Mouse (Mus musculus) heart, embryonic 10.5 days (tissue): Measurements from ENCODE around the gene Ttc28. TPM values are rescaled to one million over a fixed set of nuclear protein-coding genes. Genes with fewer than 3 reads are reported as not detected.

Experiments used
- DNase-seq: peaks from one replicate; pipeline ENCODE4 v3.0.0-alpha.2; 2017; ENCODE audit warnings: low spot score
- H3K27ac ChIP-seq: fragments of 300-500 bp; sonication (generic); 2 replicates; pipeline ENCODE4 v1.5.1; 2016; ENCODE audit warnings: mild to moderate bottlenecking
- H3K27me3 ChIP-seq: fragments of 300-500 bp; sonication (generic); 2 replicates; pipeline ENCODE4 v1.6.1; 2016; ENCODE audit warnings: mild to moderate bottlenecking; ENCODE audit not compliant: poor library complexity, insufficient read depth, severe bottlenecking
- H3K36me3 ChIP-seq: fragments of 300-500 bp; sonication (generic); 2 replicates; pipeline ENCODE4 v1.6.1; 2016; ENCODE audit warnings: mild to moderate bottlenecking, moderate library complexity
- H3K4me1 ChIP-seq: fragments of 300-500 bp; sonication (generic); 2 replicates; pipeline ENCODE4 v1.6.1; 2016; ENCODE audit warnings: mild to moderate bottlenecking
- H3K4me3 ChIP-seq: fragments of 300-500 bp; sonication (generic); 2 replicates; pipeline ENCODE4 v1.5.1; 2016; ENCODE audit warnings: mild to moderate bottlenecking, moderate library complexity
- H3K9me3 ChIP-seq: fragments of 300-500 bp; sonication (generic); 2 replicates; pipeline ENCODE4 v1.6.1; 2016; ENCODE audit warnings: mild to moderate bottlenecking, moderate library complexity
- WGBS: fragments of 180-500 bp; shearing (Covaris S2); methylation state at CpG from one replicate; pipeline ENCODE4 v1.1.7; 2016; 5-methylcytosine and 5-hydroxymethylcytosine counted together
- polyA plus RNA-seq: library from polyadenylated mRNA; unstranded; fragments of >200 nt; fragmentation: Nextera tagmentation; extraction: Ambion mirVana; gene quantifications from 2 replicates; pipeline ENCODE4 v1.2.1, GENCODE M21; 2016

The Ttc28 gene
- polyA plus RNA-seq, 1 experiment from 2014 or later = 10.9 TPM

DNA sequence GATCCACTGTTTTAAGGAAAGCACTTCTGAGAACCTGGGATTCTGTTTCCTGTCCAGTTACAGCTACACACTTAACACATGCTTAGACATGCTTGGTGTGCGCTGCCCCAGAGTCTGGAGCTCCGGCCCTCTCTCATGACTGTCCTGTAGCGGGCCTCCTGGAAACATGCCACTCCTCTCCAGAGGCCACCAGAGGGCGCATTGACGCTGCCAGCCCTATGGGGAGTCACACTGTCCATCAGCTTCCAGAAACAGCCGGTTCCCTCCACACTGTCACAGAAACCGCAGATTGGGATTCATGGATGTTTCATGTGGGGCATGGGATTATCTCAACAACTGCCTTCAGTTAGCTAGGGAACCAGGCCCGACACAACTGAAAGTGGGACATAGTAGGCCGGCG is 394.0 kb downstream of the Ttc28 start:
- Histone ChIP-seq H3K27me3 (peaks cover 52% of the 10 kb centered on the region), H3K9me3 (no peaks in the 10 kb centered on the region), H3K36me3 (peaks cover 29% of the 10 kb centered on the region), H3K4me1 (peaks cover 55% of the 10 kb centered on the region), H3K4me3 (no peak overlapping the region), H3K27ac (no peak overlapping the region)
- peak; percentile 93 for DNase-seq
- WGBS = 29% methylated on average over 10 of the region's 10 CpGs

DNA sequence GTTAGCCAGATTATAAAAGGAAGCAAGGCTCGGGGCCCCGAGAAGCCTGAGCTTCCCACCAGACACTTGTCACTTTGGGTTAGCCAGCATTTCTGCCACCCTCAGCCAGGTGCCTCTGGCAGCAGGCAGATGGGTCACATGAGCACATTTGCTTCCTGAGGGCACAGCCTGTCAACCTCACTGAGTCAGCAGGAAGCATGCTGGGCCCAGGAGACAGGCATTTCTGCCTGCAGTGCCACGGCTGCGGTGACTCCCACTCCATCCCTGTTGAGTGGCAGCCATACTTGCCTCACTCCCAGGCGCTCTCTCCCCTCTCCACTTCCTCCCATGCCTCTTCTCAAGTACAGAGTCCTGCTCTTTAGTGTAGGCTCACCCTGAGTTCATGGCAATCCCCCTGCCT is 395.3 kb downstream of the Ttc28 start:
- Histone ChIP-seq H3K27me3 (peaks cover 52% of the 10 kb centered on the region), H3K4me3 (no peak overlapping the region), H3K36me3 (peaks cover 35% of the 10 kb centered on the region), H3K27ac (peak overlapping the region; percentile 17; the same call in 1 of the 2 replicates), H3K4me1 (peaks cover 50% of the 10 kb centered on the region), H3K9me3 (no peaks in the 10 kb centered on the region)
- no peak for DNase-seq
- 67% methylated on average over 5 of the region's 5 CpGs for WGBS

GRCm38 (mm10) chr5:111284420-111285175 is 405.0 kb downstream of the Ttc28 start:
- no peak overlapping the region for H3K4me3 ChIP-seq
- H3K27me3 ChIP-seq = peaks cover 50% of the 10 kb centered on the region
- H3K27ac ChIP-seq = no peak overlapping the region
- 82% methylated on average over 19 of the region's 19 CpGs for WGBS
- peaks cover 22% of the 10 kb centered on the region for H3K4me1 ChIP-seq
- peaks cover 54% of the 10 kb centered on the region for H3K36me3 ChIP-seq
- DNase-seq = no peak
- no peaks in the 10 kb centered on the region for H3K9me3 ChIP-seq

DNA sequence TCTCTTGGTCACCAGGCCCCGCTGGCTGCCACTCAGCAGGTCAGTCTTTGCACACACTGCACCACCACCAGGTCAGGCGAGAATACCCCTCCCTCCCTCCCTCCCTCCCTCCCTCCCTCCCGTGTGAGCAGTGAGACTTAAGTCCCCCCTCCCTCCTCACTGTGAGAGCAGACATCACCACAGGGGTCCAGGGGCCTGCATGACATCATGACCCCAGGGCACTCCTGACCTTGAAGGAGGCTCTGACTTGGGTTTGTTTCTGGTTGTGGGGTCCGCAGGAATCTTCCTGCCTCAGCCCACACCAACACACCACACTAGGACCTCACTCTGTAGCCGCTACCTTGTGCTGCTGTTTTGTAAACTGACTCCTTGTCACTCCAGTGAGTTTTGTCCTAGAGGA is 408.0 kb downstream of the Ttc28 start:
- Histone ChIP-seq H3K27ac (no peak overlapping the region), H3K27me3 (peaks cover 47% of the 10 kb centered on the region), H3K4me1 (peaks cover 6% of the 10 kb centered on the region; the same call in 1 of the 2 replicates), H3K4me3 (no peak overlapping the region), H3K36me3 (peaks cover 41% of the 10 kb centered on the region), H3K9me3 (no peaks in the 10 kb centered on the region)
- WGBS = 51% methylated on average over 5 of the region's 5 CpGs
- DNase-seq = no peak

- no peak for DNase-seq
- H3K4me1 ChIP-seq = peaks cover 6% of the 10 kb centered on the region; the same call in 1 of the 2 replicates
- peaks cover 39% of the 10 kb centered on the region for H3K27me3 ChIP-seq
- WGBS = 89% methylated on average over 11 of the region's 11 CpGs
- H3K9me3 ChIP-seq = no peaks in the 10 kb centered on the region
- H3K27ac ChIP-seq = no peak overlapping the region
- peaks cover 37% of the 10 kb centered on the region for H3K36me3 ChIP-seq
- no peak overlapping the region for H3K4me3 ChIP-seq
Observed at GRCm38 (mm10) chr5:111288486-111288885, 408.9 kb downstream of the Ttc28 start.

DNA sequence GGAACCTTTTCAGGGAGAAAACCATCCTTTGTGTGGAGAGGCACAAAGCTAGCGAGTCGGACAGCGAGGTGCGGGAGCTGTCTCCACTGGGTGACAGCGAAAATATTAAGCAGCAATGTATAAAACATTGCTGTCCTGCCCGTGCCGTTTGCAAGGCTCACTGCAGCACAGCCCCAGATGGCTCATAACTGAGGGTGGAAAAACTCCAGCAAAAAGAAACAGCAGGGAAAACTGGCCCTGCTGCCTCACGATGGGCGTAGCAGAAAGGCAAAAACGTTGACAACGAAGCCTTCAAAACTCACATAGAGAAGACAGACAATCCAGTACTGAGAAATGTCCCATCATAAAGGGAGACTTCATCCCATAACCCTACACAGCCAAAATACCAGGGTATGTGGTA is 410.5 kb downstream of the Ttc28 start:
- no peak for DNase-seq
- Histone ChIP-seq H3K27me3 (peaks cover 24% of the 10 kb centered on the region; the same call in 1 of the 2 replicates), H3K36me3 (peaks cover 27% of the 10 kb centered on the region), H3K27ac (no peak overlapping the region), H3K9me3 (no peaks in the 10 kb centered on the region), H3K4me1 (peaks cover 6% of the 10 kb centered on the region; the same call in 1 of the 2 replicates), H3K4me3 (no peak overlapping the region)
- WGBS = 87% methylated on average over 11 of the region's 11 CpGs

DNA sequence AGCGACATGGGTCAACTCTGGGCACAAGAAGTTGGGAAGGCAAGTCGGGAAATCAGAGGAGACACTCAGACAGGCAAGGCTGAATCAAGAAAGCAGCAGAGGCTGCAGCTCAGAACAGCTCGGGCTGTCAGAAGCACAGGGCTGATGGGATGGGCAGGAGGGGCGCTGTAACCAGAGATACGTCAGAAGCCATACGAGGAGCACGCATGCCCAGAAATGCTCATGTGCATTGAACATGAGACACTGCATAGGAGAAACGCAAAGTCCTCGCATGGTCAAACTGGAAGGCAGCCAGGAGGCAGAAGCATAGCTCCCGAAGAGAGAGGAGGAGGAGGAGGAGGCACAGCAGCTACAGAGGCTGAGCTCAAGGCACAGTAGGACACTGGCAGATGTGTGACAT is 412.0 kb downstream of the Ttc28 start:
- 56% methylated on average over 10 of the region's 10 CpGs for WGBS

GRCm38 (mm10) chr5:111297801-111298200 is 418.2 kb downstream of the Ttc28 start:
- Histone ChIP-seq H3K9me3 (no peaks in the 10 kb centered on the region), H3K27ac (no peak overlapping the region), H3K36me3 (no peaks in the 10 kb centered on the region), H3K27me3 (peaks cover 9% of the 10 kb centered on the region; the same call in 1 of the 2 replicates), H3K4me1 (peaks cover 11% of the 10 kb centered on the region), H3K4me3 (no peak overlapping the region)
- WGBS = 65% methylated on average over 5 of the region's 5 CpGs
- peak; percentile 74 for DNase-seq

More for the DNA sequence above, 412.0 kb downstream of the Ttc28 start:
- H3K4me1 ChIP-seq = no peaks in the 10 kb centered on the region
- DNase-seq = no peak
- H3K4me3 ChIP-seq = no peak overlapping the region
- H3K36me3 ChIP-seq = peaks cover 11% of the 10 kb centered on the region
- H3K27me3 ChIP-seq = 0 out of 2 replicates have a peak, but pooled peaks cover 8% of the 10 kb centered on the region
- H3K9me3 ChIP-seq = no peaks in the 10 kb centered on the region
- H3K27ac ChIP-seq = no peak overlapping the region

DNA sequence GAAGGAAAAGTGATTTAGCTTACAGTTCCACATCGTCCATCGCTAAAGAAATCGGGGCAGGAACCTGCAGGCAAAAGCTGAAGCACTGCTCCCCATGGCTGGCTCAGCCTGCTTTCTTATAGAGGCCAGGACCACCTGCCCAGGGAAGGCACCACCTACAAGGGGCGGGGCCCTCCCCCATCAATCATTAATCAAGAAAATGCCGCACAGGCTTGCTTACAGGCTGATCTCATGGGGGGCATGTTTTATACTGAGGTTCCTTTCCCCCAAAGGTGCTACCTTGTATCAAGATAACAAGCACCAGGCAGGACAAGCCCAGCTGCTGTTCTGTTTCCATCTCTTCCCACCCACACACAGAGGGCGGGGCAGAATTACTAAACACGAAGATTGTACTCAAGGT is 419.1 kb downstream of the Ttc28 start:
- peaks cover 11% of the 10 kb centered on the region for H3K4me1 ChIP-seq
- H3K9me3 ChIP-seq = no peaks in the 10 kb centered on the region
- H3K4me3 ChIP-seq = no peak overlapping the region
- peaks cover 9% of the 10 kb centered on the region; the same call in 1 of the 2 replicates for H3K27me3 ChIP-seq
- DNase-seq = peak; percentile 27
- H3K36me3 ChIP-seq = no peaks in the 10 kb centered on the region
- WGBS = 48% methylated on average over 7 of the region's 7 CpGs
- H3K27ac ChIP-seq = no peak overlapping the region

DNA sequence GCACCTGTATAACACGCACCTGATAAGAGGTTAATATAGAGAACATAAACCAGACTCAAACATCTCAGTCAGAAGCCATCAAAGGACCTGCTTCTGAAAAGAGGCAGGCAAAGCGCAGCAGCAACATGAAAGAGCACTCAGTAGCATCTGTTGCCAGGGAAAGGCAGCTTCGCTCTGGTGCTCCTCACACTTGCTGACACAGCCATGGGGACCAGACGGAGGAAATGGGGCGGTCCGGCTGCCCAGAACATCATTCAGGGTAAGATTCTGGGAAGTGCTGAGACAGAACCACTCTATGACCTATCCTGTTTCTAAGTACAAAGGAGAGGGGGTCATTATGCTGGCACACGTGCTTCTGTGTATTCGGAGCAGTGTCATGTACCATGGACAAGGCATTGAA is 421.2 kb downstream of the Ttc28 start:
- no peaks in the 10 kb centered on the region for H3K36me3 ChIP-seq
- H3K27me3 ChIP-seq = peaks cover 15% of the 10 kb centered on the region; the same call in 1 of the 2 replicates
- no peak overlapping the region for H3K4me3 ChIP-seq
- no peak for DNase-seq
- H3K4me1 ChIP-seq = peaks cover 11% of the 10 kb centered on the region
- no peaks in the 10 kb centered on the region for H3K9me3 ChIP-seq
- H3K27ac ChIP-seq = no peak overlapping the region
- WGBS = 71% methylated on average over 8 of the region's 8 CpGs

GRCm38 (mm10) chr5:111301736-111302135 is 422.1 kb downstream of the Ttc28 start:
- peaks cover 15% of the 10 kb centered on the region; the same call in 1 of the 2 replicates for H3K27me3 ChIP-seq
- WGBS = 76% methylated on average over 7 of the region's 7 CpGs
- no peak overlapping the region for H3K27ac ChIP-seq
- DNase-seq = no peak
- H3K36me3 ChIP-seq = no peaks in the 10 kb centered on the region
- H3K4me3 ChIP-seq = no peak overlapping the region
- H3K4me1 ChIP-seq = peaks cover 11% of the 10 kb centered on the region
- no peaks in the 10 kb centered on the region for H3K9me3 ChIP-seq

- H3K27ac ChIP-seq = no peak overlapping the region
- no peaks in the 10 kb centered on the region for H3K36me3 ChIP-seq
- DNase-seq = no peak
- no peaks in the 10 kb centered on the region for H3K9me3 ChIP-seq
- H3K27me3 ChIP-seq = 0 out of 2 replicates have a peak, but pooled peaks cover 15% of the 10 kb centered on the region
- H3K4me1 ChIP-seq = peaks cover 11% of the 10 kb centered on the region
- WGBS = 85% methylated on average over 3 of the region's 3 CpGs
- H3K4me3 ChIP-seq = no peak overlapping the region
Observed at GRCm38 (mm10) chr5:111304730-111305129, 425.1 kb downstream of the Ttc28 start.

DNA sequence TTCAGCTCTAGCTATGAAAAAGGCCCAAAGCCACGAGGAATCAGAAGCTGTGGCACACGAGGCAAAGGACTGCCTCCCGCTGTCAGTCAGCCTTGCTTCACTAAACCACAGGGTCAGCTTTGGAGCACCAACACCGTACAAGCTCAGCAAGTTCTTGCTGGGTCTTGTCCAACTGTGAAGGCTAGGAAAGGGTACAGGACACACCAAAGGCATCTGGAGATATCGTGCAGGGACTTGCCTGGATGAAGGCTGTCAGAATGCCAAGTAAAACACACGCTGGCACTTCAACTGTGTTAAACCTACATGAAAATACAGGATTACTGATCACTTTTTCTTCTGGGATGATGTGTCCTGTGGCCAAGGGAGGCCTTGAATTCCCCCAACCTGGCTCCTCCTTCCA is 430.6 kb downstream of the Ttc28 start:
- WGBS = 62% methylated on average over 6 of the region's 6 CpGs
- 0 out of 2 replicates have a peak, but pooled peaks cover 4% of the 10 kb centered on the region for H3K9me3 ChIP-seq
- no peak for DNase-seq
- no peaks in the 10 kb centered on the region; the same call in 1 of the 2 replicates for H3K36me3 ChIP-seq
- no peak overlapping the region for H3K27ac ChIP-seq
- H3K27me3 ChIP-seq = no peaks in the 10 kb centered on the region
- H3K4me1 ChIP-seq = no peaks in the 10 kb centered on the region
- no peak overlapping the region for H3K4me3 ChIP-seq
